Mouse (Mus musculus) gonadal fat pad, adult 2 months (tissue): ENCODE data around the gene Gna15. TPM values are rescaled to one million over a fixed set of nuclear protein-coding genes. Genes with fewer than 3 reads are reported as not detected.
A peak's percentile ranks its signal among the peaks of the same experiment; 100 is the strongest.

Experiments
- DNase-seq: peaks from one replicate; pipeline ENCODE4 v3.0.0-alpha.2; 2012; ENCODE audit warnings: low read depth
- polyA plus RNA-seq: library from polyadenylated mRNA; depleted of rRNA; stranded (reverse); fragments of >200 nt; gene quantifications from 2 replicates; pipeline ENCODE4 v1.2.3, GENCODE M21; 2012

Gene Gna15
- polyA plus RNA-seq, 1 experiment = 4.7 TPM

DNA sequence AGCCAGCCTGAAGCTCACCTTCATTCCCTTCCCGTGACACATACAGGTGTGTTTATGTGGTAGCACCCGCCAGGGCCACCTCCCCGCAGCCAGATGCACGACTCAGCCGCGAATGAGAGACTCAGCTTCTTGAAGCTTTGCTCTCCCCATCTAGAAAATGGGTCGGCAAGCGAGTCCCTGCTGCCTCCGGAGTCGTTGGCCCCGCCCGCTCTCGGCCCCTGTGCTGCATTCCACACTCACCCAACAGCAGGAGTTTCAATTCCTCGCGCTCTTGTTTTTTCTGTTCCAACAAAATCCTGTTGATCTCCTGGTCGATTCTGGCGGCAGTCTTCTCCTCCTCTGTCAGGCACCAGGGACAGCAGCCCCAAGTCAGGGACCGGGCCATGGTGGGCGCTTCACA, 455 bp downstream of the Gna15 start:
- no peak for DNase-seq

DNA sequence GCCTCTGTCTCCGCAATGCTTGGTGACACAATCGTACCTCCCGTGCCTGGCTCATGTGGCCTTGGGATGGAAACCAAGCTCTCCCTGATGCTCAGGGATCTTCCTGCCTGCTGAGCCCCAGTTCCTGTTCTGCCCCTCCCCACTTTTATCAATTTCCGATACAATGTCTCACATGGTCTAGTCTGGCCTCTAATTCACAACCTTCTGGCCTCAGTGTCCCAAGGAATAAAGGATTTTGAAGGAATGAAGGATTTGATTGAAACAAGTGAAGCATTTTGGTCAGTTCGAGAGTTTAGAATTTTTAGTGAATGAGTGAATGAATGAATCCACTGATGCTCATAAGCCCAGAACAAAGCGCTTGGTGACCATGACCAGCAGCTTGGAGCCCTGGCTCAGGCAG, 883 bp downstream of the Gna15 start:
- no peak for DNase-seq

GRCm38 (mm10) chr10:81519978-81520365, 4.1 kb downstream of the Gna15 start:
- no peak for DNase-seq

- DNase-seq = no peak
These were observed 4.6 kb downstream of the Gna15 start for GRCm38 (mm10) chr10:81519227-81519977.

DNA sequence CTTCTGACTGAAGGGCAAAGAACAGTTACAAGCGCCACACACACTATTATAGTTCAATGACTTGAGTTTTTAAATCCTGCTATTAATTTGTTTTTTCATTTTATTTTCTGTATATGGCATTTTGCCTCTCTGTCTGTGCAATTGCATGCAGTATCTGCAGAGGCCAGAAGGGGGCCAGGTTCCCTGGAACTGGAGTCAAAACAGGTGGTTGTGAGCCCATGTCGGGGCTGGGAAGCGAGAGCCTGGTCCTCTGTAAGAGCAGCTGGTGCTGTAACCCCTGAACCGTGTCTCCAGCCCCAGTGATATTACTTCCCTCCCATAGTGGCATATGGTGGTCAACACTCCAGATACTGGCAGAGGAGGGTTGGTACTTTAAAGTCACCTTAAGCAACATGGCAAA, 5.5 kb downstream of the Gna15 start:
- no peak for DNase-seq

- DNase-seq = no peak
These were observed 6.8 kb downstream of the Gna15 start for GRCm38 (mm10) chr10:81517227-81517626.

- no peak for DNase-seq
These were observed 10.2 kb downstream of the Gna15 start for GRCm38 (mm10) chr10:81513798-81514197.

GRCm38 (mm10) chr10:81510246-81510810, 13.7 kb downstream of the Gna15 start:
- DNase-seq = no peak

GRCm38 (mm10) chr10:81507691-81508489, 16.1 kb downstream of the Gna15 start:
- no peak for DNase-seq

GRCm38 (mm10) chr10:81507095-81507494, 16.9 kb downstream of the Gna15 start:
- no peak for DNase-seq

DNA sequence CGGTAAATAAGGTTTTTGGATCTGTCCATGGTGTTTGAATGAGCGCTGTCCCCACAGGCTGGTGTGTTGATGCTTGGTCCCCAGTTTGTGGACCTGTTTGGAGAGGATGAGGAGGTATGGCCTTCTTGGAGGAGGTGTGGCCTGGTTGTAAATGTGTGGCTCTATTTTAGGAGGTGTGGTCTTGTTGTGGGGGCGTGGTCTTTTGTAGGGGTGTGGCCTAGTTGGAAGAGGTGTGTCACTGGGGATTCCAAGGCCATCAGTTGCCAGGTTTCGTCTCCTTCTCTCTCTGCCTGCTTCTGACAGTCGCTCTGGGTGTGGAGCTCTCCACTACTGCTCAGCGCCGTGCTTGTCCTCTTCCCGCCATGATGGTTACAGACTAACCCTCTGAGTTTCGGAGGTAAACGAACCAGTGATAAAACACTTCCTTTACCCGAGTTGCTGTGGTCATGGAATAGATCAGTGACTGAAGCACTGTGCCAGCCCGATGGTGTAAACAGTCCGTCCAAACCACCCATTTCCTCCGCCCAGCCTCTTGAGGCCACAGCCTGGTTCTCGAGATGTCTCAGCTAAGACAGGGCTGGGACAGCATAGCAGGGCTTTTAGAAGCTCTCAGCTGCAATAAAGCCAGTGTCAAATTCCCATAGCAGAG, 18.9 kb downstream of the Gna15 start:
- DNase-seq = no peak

- DNase-seq = no peak
These were observed 21.4 kb downstream of the Gna15 start for GRCm38 (mm10) chr10:81502658-81503057.

DNA sequence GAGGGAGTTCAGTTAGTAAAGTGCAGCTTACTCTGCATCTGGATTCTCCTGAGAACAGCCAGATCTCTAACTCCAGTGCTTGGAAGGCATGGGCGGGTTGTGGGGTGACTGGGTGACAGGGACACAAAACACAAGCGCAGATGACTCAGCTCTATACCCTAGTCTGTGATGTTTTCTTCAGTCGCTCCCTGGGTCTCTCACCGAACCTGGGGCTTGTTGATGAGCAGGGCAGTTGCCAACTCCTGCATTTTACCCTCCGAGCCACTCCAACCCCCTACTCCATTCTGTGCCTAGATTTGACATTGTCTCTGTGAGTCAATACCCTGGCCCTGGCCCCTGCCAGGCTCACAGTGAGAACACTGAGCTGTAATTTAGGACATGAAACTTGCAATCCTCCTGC, 22.2 kb downstream of the Gna15 start:
- DNase-seq = no peak

DNA sequence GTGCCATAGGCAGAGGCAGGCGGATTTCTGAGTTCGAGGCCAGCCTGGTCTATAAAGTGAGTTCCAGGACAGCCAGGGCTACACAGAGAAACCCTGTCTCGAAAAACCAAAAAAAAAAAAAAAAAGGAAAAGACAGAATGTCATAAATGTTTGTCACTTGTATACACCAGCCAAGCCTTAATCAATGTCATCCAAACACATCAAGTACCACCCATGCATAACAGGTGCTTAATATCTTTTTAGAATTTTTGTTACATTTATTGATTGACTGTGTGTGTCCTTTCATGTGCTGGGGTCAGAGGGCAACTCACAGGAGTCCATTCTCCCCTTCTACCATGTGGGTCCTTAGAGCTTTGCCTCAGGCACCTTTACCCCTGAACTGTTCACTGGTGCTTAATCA, 24.0 kb downstream of the Gna15 start, which contains the start of gene S1pr4:
S1pr4 (minus strand) TSS at position 101 of the 400 bp plus-strand sequence.
- no peak for DNase-seq

DNA sequence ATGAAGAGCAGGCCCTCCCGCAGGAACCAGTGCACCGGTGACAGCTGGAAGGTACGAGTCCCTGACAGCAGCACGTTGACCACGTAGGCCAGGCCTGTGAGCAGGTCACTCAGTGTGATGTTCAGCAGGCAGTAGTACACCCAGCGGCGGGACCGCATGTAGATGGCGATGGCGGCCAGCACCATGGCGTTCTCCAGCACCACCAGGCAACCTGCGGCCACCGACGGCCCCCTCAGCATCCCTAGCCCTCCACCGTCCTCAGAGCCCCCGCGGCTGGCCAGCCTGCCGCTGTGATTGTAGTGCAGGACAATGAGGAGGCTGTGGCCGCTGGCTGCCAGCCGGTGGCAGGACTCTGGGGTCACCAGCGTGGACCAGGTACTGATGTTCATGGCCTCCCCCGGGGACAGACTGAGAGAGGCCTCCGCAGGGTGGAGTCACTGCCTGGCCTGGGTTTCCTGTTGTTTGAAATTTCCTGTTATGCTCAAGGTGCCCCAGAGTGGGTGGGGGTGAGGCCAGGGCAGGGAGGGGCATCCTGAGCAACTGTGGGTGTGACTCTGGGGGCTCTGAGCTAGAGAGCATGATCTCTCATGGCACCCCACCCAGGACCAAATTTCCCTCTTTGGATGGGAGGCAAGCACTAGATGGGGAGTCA, 24.6 kb downstream of the Gna15 start:
- DNase-seq = no peak

- DNase-seq = no peak
These were observed 25.4 kb downstream of the Gna15 start for GRCm38 (mm10) chr10:81498316-81499249.

DNA sequence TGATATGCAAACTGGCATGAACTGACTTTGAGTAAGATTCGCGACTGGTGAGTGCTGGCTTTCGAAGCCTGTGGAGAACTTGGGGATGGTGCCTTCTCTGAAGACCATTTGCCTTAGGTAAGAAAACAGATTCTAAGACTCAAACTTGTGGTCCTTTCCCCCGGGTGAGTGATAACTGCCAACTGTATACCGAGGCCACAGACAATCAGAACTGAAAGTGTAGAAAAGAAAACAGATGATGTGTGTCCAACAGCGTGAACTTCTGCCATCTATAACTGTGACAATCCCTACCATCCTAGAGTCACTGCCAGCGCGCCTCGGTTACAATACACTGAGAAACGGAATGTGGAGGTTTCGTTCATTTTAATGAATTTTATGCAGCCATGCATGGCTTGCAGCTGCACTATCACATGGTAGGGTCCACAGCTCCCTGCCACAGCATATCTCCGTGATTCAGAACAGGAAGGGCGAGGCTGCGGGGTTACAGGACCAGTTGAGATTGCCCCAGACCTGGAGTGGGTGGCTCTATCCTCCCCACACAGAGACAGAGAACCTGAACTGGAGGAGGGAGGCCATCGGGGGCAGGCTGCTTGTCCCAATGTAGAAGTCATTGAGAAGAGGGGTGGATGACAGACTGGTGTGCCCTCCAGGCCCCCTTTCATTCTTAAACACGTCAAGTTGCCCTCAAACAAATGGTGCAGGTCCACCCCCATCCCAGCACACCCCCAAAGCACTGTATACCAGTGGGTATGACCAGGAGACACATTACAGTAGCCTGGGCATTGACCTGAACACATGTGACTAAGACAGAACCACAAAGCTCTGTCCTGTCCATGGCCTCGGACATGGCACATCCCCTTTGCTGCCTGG, 26.4 kb downstream of the Gna15 start:
- no peak for DNase-seq

DNA sequence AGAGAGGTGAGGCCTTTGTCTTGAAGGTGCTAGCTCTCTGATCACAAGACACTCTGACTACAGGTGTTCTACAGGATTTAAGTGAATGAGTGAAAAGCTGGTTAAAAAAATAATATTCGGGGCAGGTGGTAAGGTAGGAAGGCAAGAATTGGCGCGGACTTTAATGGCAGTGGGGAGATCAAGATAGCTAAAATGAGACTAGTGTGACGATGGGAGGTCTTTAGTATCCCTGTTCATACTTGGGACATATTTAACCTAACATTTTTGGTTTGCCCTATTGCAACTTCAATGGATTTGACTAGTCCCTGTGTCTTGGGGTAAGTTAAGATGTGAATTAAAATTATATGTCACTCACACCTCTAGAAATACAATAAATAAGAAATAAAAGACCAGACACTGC, 27.1 kb downstream of the Gna15 start:
- DNase-seq = no peak

- DNase-seq = peak; percentile 92
These were observed 27.6 kb downstream of the Gna15 start, which contains the start of gene Ncln for GRCm38 (mm10) chr10:81496264-81496901. Gene Ncln, minus strand, starts transcription at chr10:81496392.
